Mouse (Mus musculus): ENCODE results near the gene Hmga2. TPM values are rescaled to one million over a fixed set of nuclear protein-coding genes. Genes with fewer than 3 reads are reported as not detected.

Gene Hmga2
- polyA plus RNA-seq, 1 experiment from 2014 or later: 0.43 TPM

DNA sequence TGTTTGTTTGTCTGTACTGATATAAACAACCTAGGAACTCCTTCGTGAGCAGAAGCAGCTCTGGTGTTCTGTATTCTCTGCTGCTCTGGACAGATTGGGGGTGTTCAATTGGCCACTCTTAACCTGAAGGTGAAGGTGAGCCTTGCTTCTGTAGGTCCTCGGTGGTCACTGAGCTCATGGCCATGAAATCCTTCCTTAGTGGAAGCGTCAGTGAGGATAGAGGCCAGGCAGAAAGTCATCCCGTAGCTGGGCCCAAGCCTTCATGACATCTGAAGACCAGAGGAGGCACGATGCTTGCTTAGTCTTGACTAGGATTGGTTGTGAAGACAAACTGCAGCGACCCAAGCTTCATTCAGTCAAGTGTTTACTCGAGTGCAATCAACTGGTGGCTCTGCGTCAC is 35.9 kb upstream of the Hmga2 start:
- TF ChIP-seq CTCF (IDR thresholded peaks at IDR 0.05; ENCODE audit: low read depth): no peak
- TF ChIP-seq EP300 (IDR thresholded peaks at IDR 0.05; ENCODE audit: low read depth): no peak
- no peaks in the 10 kb centered on the region for H3K27me3 ChIP-seq (ENCODE audit: insufficient read depth, low read length)
- WGBS (ENCODE audit: insufficient replicate concordance): 84% methylated on average over 8 of the region's 8 CpGs
- H3K4me2 ChIP-seq (ENCODE audit: low read depth, low read length): no peak overlapping the region
- no peak overlapping the region for H3K27ac ChIP-seq (ENCODE audit: low read depth)
- no peak overlapping the region for H3K4me3 ChIP-seq (ENCODE audit: low read depth, low read length)
- no peak overlapping the region for H3K9ac ChIP-seq (replicated peaks)
- ATAC-seq (no peak), DNase-seq (no peak)
- H3K9me3 ChIP-seq (ENCODE audit: low read length): no peaks in the 10 kb centered on the region
- H3K4me1 ChIP-seq (ENCODE audit: insufficient read depth): 0 out of 2 replicates have a peak, but pooled peaks cover 3% of the 10 kb centered on the region
- no peaks in the 10 kb centered on the region for H3K36me3 ChIP-seq (replicated peaks; ENCODE audit: insufficient read depth, low read length)

DNA sequence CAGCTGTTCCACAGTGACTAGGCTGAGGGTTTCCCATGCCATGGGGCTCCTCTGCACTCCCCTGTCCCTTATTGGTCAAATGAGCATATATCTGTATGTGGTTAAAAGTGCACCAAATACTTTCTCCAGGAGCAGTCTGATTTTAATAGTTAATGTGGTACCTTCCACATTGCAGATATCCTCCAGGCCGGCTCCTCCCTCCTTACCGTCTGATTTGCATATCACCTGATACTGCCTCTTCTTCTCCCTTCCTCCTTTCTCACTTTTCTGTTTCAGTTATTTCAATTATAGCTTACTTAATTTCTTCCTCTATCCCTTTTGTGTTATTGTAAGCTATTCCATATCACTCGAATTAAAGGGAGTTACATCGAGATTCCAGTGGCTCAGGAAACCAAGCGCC is 27.7 kb upstream of the Hmga2 start:
- DNase-seq (no peak), ATAC-seq (no peak)
- Histone ChIP-seq H3K9me3 (ENCODE audit: low read length) (no peaks in the 10 kb centered on the region), H3K9ac (replicated peaks) (no peak overlapping the region), H3K4me2 (ENCODE audit: low read depth, low read length) (no peak overlapping the region), H3K36me3 (replicated peaks; ENCODE audit: insufficient read depth, low read length) (no peaks in the 10 kb centered on the region), H3K4me3 (ENCODE audit: low read depth, low read length) (no peak overlapping the region), H3K4me1 (ENCODE audit: insufficient read depth) (0 out of 2 replicates have a peak, but pooled peaks cover 3% of the 10 kb centered on the region), H3K27ac (ENCODE audit: low read depth) (no peak overlapping the region), H3K27me3 (ENCODE audit: insufficient read depth, low read length) (no peaks in the 10 kb centered on the region)
- WGBS (ENCODE audit: insufficient replicate concordance): 71% methylated on average over 5 of the region's 5 CpGs
- TF ChIP-seq EP300 (IDR thresholded peaks at IDR 0.05; ENCODE audit: low read depth) (no peak), CTCF (IDR thresholded peaks at IDR 0.05; ENCODE audit: low read depth) (no peak)

DNA sequence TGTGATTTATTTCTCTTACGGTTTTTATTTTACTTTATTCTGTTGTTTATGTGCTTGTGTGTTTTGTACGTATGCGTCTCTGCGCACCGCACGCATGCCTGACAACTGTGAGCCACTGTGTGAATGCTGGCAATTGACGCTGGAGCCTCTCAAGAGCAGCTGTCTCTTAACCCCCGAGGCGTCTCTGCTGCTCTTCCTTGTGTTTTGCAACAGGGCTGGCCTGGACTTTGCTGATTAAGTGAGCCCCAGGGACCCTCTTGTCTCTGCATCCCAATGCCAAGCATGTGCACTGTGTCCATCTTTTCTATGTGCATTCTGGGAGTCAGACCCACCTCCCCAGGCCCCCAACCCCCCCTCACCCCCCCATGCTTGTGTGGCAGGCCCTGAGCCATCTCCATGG is 24.5 kb upstream of the Hmga2 start:
- no peaks in the 10 kb centered on the region for H3K27me3 ChIP-seq (ENCODE audit: insufficient read depth, low read length)
- DNase-seq: no peak
- H3K9ac ChIP-seq (replicated peaks): no peak overlapping the region
- no peaks in the 10 kb centered on the region for H3K9me3 ChIP-seq (ENCODE audit: low read length)
- H3K36me3 ChIP-seq (replicated peaks; ENCODE audit: insufficient read depth, low read length): no peaks in the 10 kb centered on the region
- WGBS (ENCODE audit: insufficient replicate concordance): 83% methylated on average over 9 of the region's 9 CpGs
- TF ChIP-seq EP300 (IDR thresholded peaks at IDR 0.05; ENCODE audit: low read depth): no peak
- no peak for TF ChIP-seq CTCF (IDR thresholded peaks at IDR 0.05; ENCODE audit: low read depth)
- no peak for ATAC-seq
- H3K4me1 ChIP-seq (ENCODE audit: insufficient read depth): no peaks in the 10 kb centered on the region
- H3K4me2 ChIP-seq (ENCODE audit: low read depth, low read length): no peak overlapping the region
- H3K4me3 ChIP-seq (ENCODE audit: low read depth, low read length): no peak overlapping the region
- no peak overlapping the region for H3K27ac ChIP-seq (ENCODE audit: low read depth)

DNA sequence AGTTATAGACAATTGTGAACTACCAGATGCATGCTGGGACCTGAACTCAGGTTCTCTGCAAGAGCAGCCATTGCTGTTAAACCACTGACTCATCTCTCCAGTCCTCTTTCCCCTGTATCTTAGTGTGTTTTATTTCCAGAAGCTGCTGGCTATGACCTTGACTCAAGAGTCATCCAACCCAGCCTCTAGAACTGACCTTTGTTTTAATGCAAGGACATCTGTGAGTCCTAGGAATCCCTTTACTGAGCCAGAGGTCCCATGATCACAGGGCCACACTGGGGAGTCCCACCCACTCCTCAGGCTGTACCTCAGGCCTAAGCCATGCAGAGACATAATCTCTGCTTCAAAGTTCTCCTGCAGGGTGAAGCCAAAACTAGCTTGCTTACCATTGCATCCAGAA is 21.8 kb upstream of the Hmga2 start:
- Histone ChIP-seq H3K4me2 (ENCODE audit: low read depth, low read length) (no peak overlapping the region), H3K36me3 (replicated peaks; ENCODE audit: insufficient read depth, low read length) (no peaks in the 10 kb centered on the region), H3K9me3 (ENCODE audit: low read length) (no peaks in the 10 kb centered on the region), H3K4me3 (ENCODE audit: low read depth, low read length) (no peak overlapping the region), H3K27me3 (ENCODE audit: insufficient read depth, low read length) (no peaks in the 10 kb centered on the region), H3K9ac (replicated peaks) (no peak overlapping the region), H3K4me1 (ENCODE audit: insufficient read depth) (no peaks in the 10 kb centered on the region), H3K27ac (ENCODE audit: low read depth) (no peak overlapping the region)
- no peak for DNase-seq
- TF ChIP-seq CTCF (IDR thresholded peaks at IDR 0.05; ENCODE audit: low read depth) (no peak), EP300 (IDR thresholded peaks at IDR 0.05; ENCODE audit: low read depth) (no peak)
- no peak for ATAC-seq

DNA sequence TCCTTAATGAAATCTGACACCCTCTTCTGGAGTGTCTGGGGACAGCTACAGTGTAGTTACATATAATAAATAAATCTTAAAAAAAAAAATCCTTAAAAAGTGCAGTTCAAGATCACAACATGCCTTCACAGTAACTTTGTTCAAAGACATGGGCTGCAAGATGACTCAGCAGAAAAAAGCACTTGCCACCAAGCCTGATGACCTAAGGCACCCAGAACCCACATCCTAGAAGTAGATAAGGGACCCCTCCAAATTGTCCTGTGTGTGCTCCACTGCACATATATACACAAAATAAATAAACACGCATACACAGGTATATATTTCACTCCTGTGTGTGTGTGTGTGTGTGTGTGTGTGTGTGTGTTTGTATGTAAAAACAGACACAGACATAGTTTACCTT is 18.4 kb upstream of the Hmga2 start:
- ATAC-seq: no peak
- no peaks in the 10 kb centered on the region for H3K4me1 ChIP-seq (ENCODE audit: insufficient read depth)
- H3K9me3 ChIP-seq (ENCODE audit: low read length): no peaks in the 10 kb centered on the region
- 79% methylated on average over 1 of the region's 1 CpGs for WGBS (ENCODE audit: insufficient replicate concordance)
- DNase-seq: no peak
- no peak overlapping the region for H3K9ac ChIP-seq (replicated peaks)
- H3K27me3 ChIP-seq (ENCODE audit: insufficient read depth, low read length): no peaks in the 10 kb centered on the region
- no peak overlapping the region for H3K4me3 ChIP-seq (ENCODE audit: low read depth, low read length)
- no peaks in the 10 kb centered on the region for H3K36me3 ChIP-seq (replicated peaks; ENCODE audit: insufficient read depth, low read length)
- H3K27ac ChIP-seq (ENCODE audit: low read depth): no peak overlapping the region
- no peak overlapping the region for H3K4me2 ChIP-seq (ENCODE audit: low read depth, low read length)
- TF ChIP-seq EP300 (IDR thresholded peaks at IDR 0.05; ENCODE audit: low read depth) (no peak), CTCF (IDR thresholded peaks at IDR 0.05; ENCODE audit: low read depth) (no peak)

DNA sequence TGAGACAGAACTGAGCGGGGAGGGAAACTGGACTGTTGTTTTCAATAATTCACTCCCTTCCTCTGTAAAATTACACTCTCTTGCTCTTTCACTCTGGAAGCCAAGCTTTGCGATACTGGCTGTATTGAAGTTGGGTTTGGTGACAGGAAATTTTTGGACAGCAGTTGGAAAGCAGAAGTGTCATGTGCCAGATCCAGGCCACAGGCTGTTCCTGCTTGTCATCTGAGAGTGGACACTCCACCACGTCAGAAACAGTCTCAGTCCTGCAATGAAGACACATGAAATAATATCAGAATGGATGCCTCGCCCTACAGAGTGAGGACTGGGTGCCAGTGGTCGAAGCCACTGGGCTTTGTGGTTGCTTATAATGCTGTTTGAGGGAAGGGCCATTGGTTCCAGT is 15.2 kb upstream of the Hmga2 start:
- ATAC-seq (no peak), DNase-seq (no peak)
- Histone ChIP-seq H3K9ac (replicated peaks) (no peak overlapping the region), H3K4me2 (ENCODE audit: low read depth, low read length) (no peak overlapping the region), H3K36me3 (replicated peaks; ENCODE audit: insufficient read depth, low read length) (no peaks in the 10 kb centered on the region), H3K9me3 (ENCODE audit: low read length) (peaks cover 6% of the 10 kb centered on the region), H3K4me3 (ENCODE audit: low read depth, low read length) (no peak overlapping the region), H3K4me1 (ENCODE audit: insufficient read depth) (no peaks in the 10 kb centered on the region), H3K27me3 (ENCODE audit: insufficient read depth, low read length) (no peaks in the 10 kb centered on the region), H3K27ac (ENCODE audit: low read depth) (no peak overlapping the region)
- TF ChIP-seq CTCF (IDR thresholded peaks at IDR 0.05; ENCODE audit: low read depth): no peak
- no peak for TF ChIP-seq EP300 (IDR thresholded peaks at IDR 0.05; ENCODE audit: low read depth)
- 64% methylated on average over 5 of the region's 5 CpGs for WGBS (ENCODE audit: insufficient replicate concordance)

DNA sequence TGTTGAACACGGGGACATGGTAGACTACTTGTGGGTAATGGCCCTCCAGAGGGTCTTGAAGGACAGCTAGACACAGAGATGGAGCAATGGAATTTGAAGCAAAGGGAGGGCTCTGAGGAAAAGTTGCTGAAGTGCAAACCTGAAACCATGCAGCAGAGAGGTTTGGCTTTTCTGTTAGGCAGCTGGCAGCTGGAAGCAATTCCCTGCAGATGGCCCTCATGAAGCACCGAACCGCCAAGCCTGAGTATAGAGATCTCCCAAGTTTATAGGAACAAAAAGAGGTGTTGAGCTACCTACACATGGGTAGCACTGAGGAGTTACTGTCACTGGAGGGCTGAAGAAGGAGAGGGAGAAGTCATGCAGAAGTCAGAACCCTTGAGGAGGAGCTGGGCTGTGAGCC is 13.3 kb upstream of the Hmga2 start:
- no peak for DNase-seq

More for the DNA sequence above, 13.3 kb upstream of the Hmga2 start:
- H3K4me3 ChIP-seq (ENCODE audit: low read depth, low read length): no peak overlapping the region
- H3K36me3 ChIP-seq (replicated peaks; ENCODE audit: insufficient read depth, low read length): no peaks in the 10 kb centered on the region
- H3K4me2 ChIP-seq (ENCODE audit: low read depth, low read length): no peak overlapping the region
- no peaks in the 10 kb centered on the region for H3K4me1 ChIP-seq (ENCODE audit: insufficient read depth)
- TF ChIP-seq EP300 (IDR thresholded peaks at IDR 0.05; ENCODE audit: low read depth): no peak
- TF ChIP-seq CTCF (IDR thresholded peaks at IDR 0.05; ENCODE audit: low read depth): no peak
- H3K27ac ChIP-seq (ENCODE audit: low read depth): no peak overlapping the region
- no peak overlapping the region for H3K9ac ChIP-seq (replicated peaks)
- H3K27me3 ChIP-seq (ENCODE audit: insufficient read depth, low read length): no peaks in the 10 kb centered on the region
- 82% methylated on average over 3 of the region's 3 CpGs for WGBS (ENCODE audit: insufficient replicate concordance)
- peaks cover 8% of the 10 kb centered on the region for H3K9me3 ChIP-seq (ENCODE audit: low read length)
- ATAC-seq: no peak
